Comparison of ENCODE assay signal across 8 mouse cellular contexts in genomic region chr8:127706051-127706835, GRCm38 (mm10).
DNase-seq lines count a peak whose midpoint lies in the region; ATAC-seq lines count a peak whose summit lies in the region.

No protein-coding gene starts in this region.

- peak; percentile 4 for DNase-seq in urinary bladder, postnatal 14 days (ENCODE audit: low spot score)
- no peak for DNase-seq in urinary bladder, postnatal 25 days (ENCODE audit: low spot score)
- DNase-seq in gastrocnemius, postnatal 25 days, result peak; percentile 25
- peak; percentile 77 for DNase-seq in layer of hippocampus, adult 9-10 months (ENCODE audit: low spot score)
- peak; percentile 52 for DNase-seq in lung, postnatal 10 days
- DNase-seq in thymus, postnatal 10 days (ENCODE audit: low spot score in 2 of 2), result no peak
- no peak for DNase-seq in urinary bladder, postnatal 4 days (ENCODE audit: low spot score in 2 of 2)

- ATAC-seq in CD4-positive, CD25-positive, alpha-beta regulatory T cell, adult 4 months, result no peak

Comparison
In these comparisons a context has a peak if more than half of its experiments do, and no peak if none do; other contexts are left out.
1. DNase-seq: peak in urinary bladder, postnatal 14 days (single experiment), gastrocnemius, postnatal 25 days (single experiment), layer of hippocampus, adult 9-10 months (single experiment) and lung, postnatal 10 days (single experiment); none in urinary bladder, postnatal 25 days (single experiment), thymus, postnatal 10 days (0 of 2) and urinary bladder, postnatal 4 days (0 of 2).